Mouse (Mus musculus) splenic B cell, adult 2 months (primary cell): ENCODE measurements around the gene Zfp365.

ENCODE experiments used
- DNase-seq: peaks from one replicate; pipeline ENCODE4 v3.0.0-alpha.2; 2011; ENCODE audit warnings: low read depth, low spot score
- H3K27me3 ChIP-seq: 2 replicates; pipeline ENCODE4 v1.6.1; 2012; ENCODE audit warnings: mild to moderate bottlenecking, low read length, moderate library complexity, mixed read lengths; ENCODE audit not compliant: control insufficient read depth, poor library complexity, insufficient read depth, severe bottlenecking
- H3K36me3 ChIP-seq: 2 replicates; pipeline ENCODE4 v1.6.1; 2012; ENCODE audit warnings: mild to moderate bottlenecking, low read length, moderate library complexity, mixed read lengths; ENCODE audit not compliant: control insufficient read depth, poor library complexity, insufficient read depth, severe bottlenecking

The Zfp365 gene

GRCm38 (mm10) chr10:67840735-67841134 lies 71.7 kb downstream of the Zfp365 start:
- Histone ChIP-seq H3K36me3 (no peaks in the 10 kb centered on the region), H3K27me3 (no peaks in the 10 kb centered on the region)
- no peak for DNase-seq

DNA sequence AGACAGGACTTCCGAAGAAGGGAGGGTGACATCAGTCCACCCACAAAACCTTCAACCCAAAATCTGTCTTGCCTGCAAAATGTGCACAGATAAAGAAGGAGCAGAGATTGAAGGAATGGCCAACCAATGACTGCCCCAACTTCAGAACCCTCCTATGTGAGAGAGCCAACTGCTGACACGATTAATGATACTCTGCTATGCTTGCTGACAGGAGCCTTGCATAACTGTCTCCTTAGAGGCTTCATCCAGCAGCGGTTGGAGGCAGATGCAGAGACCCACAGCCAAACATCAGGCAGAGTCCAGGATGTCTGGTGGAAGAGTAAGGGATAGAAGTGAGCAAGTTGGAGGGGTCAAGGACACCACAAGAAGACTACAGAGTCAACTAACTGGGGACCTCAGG lies 73.3 kb downstream of the Zfp365 start:
- DNase-seq: no peak
- no peaks in the 10 kb centered on the region for H3K27me3 ChIP-seq
- no peaks in the 10 kb centered on the region for H3K36me3 ChIP-seq

- no peak for DNase-seq
- Histone ChIP-seq H3K27me3 (no peaks in the 10 kb centered on the region), H3K36me3 (no peaks in the 10 kb centered on the region)
Observed at GRCm38 (mm10) chr10:67836426-67836825, 76.0 kb downstream of the Zfp365 start.
